Mouse (Mus musculus) cerebellum, adult 2 months (tissue): ENCODE results near the gene Bend6. TPM values are rescaled to one million over a fixed set of nuclear protein-coding genes. Genes with fewer than 3 reads are reported as not detected.
A peak's percentile ranks its signal among the peaks of the same experiment; 100 is the strongest.

Experiments used
- DNase-seq, 2 experiments: peaks; one replicate each; pipeline ENCODE4 v3.0.0; 2021
- H3K27ac ChIP-seq: fragments of 200-500 bp; 2 replicates; pipeline ENCODE4 v1.5.1; 2012; ENCODE audit warnings: low read length, control low read depth, inconsistent platforms; ENCODE audit not compliant: insufficient read depth
- H3K27me3 ChIP-seq: fragments of 200-500 bp; 2 replicates; pipeline ENCODE4 v1.6.1; 2012; ENCODE audit warnings: inconsistent platforms, mild to moderate bottlenecking, low read length, moderate library complexity; ENCODE audit not compliant: control insufficient read depth, insufficient read depth
- H3K4me1 ChIP-seq: fragments of 200-500 bp; 2 replicates; pipeline ENCODE4 v1.6.1; 2011; ENCODE audit warnings: low read length; ENCODE audit not compliant: control insufficient read depth, insufficient read depth
- H3K4me3 ChIP-seq: fragments of 200-500 bp; replicated peaks from 2 replicates; pipeline ENCODE3; 2011; ENCODE audit warnings: mild to moderate bottlenecking, low read depth, low read length, control low read depth; ENCODE audit not compliant: insufficient read depth
- CTCF ChIP-seq: fragments of 200-500 bp; IDR thresholded peaks from 2 replicates; pipeline ENCODE4 v1.5.1; 2011; ENCODE audit warnings: low read depth, mild to moderate bottlenecking, control low read depth, low read length, moderate library complexity, borderline replicate concordance; ENCODE audit not compliant: insufficient read depth
- POLR2A ChIP-seq: fragments of 200-500 bp; IDR thresholded peaks from 2 replicates; pipeline ENCODE4 v1.6.1; 2011; ENCODE audit warnings: low read length, control low read depth, borderline replicate concordance; ENCODE audit not compliant: insufficient read depth
- WGBS: fragments of 180-500 bp; shearing (Covaris S2); methylation state at CpG from one replicate; pipeline ENCODE4 v1.1.7; 2018; 5-methylcytosine and 5-hydroxymethylcytosine counted together
- polyA plus RNA-seq: library from polyadenylated mRNA; depleted of rRNA; stranded (reverse); fragments of >200 nt; gene quantifications from 2 replicates; pipeline ENCODE4 v1.2.3, GENCODE M21; 2012; rRNA removed

The Bend6 gene
- polyA plus RNA-seq, 1 experiment = 283 TPM

GRCm38 (mm10) chr1:33830586-33830985, 77.0 kb downstream of the Bend6 start:
- TF ChIP-seq POLR2A = no peak
- 72% methylated on average over 4 of the region's 4 CpGs for WGBS
- no peaks in the 10 kb centered on the region for H3K4me1 ChIP-seq

DNA sequence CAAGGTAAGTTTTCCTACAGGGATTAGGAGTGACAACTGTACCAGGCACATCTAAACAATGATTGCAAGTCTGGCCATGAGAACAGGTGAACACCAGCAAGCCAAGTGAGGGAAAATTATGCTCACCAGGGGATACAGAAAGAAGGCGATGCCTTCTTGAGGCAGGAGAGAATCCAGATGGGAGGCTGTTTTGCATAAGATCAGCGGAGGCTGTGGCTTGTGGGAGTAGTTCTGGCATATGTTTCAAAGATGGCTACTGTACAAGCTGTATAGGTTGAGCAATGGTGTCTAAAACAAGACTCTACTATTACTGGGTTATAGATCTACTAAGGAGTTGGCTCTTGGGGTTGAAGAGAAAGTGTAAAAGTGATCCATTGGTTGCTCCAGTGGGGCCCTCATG, 89.7 kb downstream of the Bend6 start:
- DNase-seq = no peak
- H3K27me3 ChIP-seq = no peaks in the 10 kb centered on the region
- no peak for TF ChIP-seq CTCF
- no peak for TF ChIP-seq POLR2A
- 61% methylated on average over 2 of the region's 2 CpGs for WGBS
- no peak overlapping the region for H3K27ac ChIP-seq
- no peak overlapping the region for H3K4me3 ChIP-seq
- peaks cover 5% of the 10 kb centered on the region; the same call in 1 of the 2 replicates for H3K4me1 ChIP-seq

More at GRCm38 (mm10) chr1:33830586-33830985, 77.0 kb downstream of the Bend6 start:
- no peaks in the 10 kb centered on the region for H3K27me3 ChIP-seq
- no peak for DNase-seq
- no peak overlapping the region for H3K27ac ChIP-seq
- no peak overlapping the region for H3K4me3 ChIP-seq

DNA sequence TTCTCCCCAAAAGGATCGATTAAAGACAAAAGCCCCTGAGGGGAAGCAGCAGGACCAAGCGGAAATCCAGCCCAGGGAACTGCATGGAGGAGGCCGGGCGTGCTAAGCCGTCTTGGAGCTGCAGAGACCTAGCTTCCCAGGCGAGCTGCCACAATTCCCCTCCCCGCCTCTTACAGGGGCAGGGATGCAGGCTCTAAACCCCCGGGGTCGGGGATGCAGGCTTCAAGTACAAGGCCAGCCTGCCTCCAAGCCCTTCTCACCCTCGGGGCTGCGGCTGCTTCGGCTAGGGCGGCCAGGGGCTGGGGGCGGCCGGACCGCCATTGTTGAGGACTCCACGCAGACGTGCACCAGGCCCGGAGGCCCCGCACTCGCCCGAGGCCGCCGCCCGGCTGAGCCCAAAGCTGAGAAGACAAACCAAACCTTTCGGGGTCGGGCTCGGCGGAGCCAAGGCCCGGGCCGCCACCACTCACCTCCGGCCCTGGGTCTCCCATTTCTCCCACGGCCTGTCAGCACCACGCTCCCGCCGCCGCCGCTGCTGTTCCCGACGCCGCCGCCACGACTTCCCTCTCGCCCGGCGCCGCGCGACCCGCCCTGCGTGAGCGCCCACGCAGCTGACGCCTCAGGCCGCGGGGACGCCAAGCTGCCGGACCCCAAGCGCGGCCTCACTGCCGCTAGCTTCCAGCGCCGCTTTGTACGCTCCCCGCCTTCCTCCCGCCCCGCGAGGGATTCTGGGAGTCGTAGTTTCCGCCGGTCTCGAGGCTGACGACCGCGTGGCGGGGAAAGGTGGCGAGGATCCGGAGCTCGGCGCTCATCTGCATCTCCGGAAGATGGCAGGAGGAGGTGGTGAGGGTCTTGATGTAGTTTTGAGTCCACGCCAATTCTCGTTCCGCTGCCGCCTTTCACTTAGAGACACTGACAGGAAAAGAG, 93.5 kb downstream of the Bend6 start, which contains the start of gene Zfp451:
Gene Zfp451 (minus strand): TSS at position 728 of the 927 bp plus-strand sequence.
- DNase-seq = peak; percentile 93 to 94

GRCm38 (mm10) chr1:33813495-33813867, 94.1 kb downstream of the Bend6 start:
- peak overlapping the region; percentile 71 for H3K4me3 ChIP-seq
- 2% methylated on average over 11 of the region's 11 CpGs for WGBS
- no peak for TF ChIP-seq CTCF
- no peak for TF ChIP-seq POLR2A
- no peaks in the 10 kb centered on the region for H3K27me3 ChIP-seq
- H3K27ac ChIP-seq = peak overlapping the region; percentile 65
- peaks cover 8% of the 10 kb centered on the region; the same call in 1 of the 2 replicates for H3K4me1 ChIP-seq
- no peak for DNase-seq

More for the DNA sequence above, 93.5 kb downstream of the Bend6 start, which contains the start of gene Zfp451:
- TF ChIP-seq POLR2A (peak; percentile 55; the same call in 1 of the 2 replicates), CTCF (no peak)
- no peaks in the 10 kb centered on the region for H3K27me3 ChIP-seq
- peak within 1 kb of the TSS; percentile 71 for H3K4me3 ChIP-seq
- under 1% methylated on average over 85 of the region's 85 CpGs for WGBS
- H3K4me1 ChIP-seq = peaks cover 8% of the 10 kb centered on the region; the same call in 1 of the 2 replicates
- peak within 1 kb of the TSS; percentile 65 for H3K27ac ChIP-seq

GRCm38 (mm10) chr1:33803323-33803722, 104.3 kb downstream of the Bend6 start:
- TF ChIP-seq POLR2A (no peak), CTCF (no peak)
- WGBS = 66% methylated on average over 2 of the region's 2 CpGs
- DNase-seq = peak in 1 of 2 experiments; percentile 19
- H3K4me1 ChIP-seq = no peaks in the 10 kb centered on the region
- H3K27ac ChIP-seq = no peak overlapping the region
- no peaks in the 10 kb centered on the region for H3K27me3 ChIP-seq
- H3K4me3 ChIP-seq = no peak overlapping the region

Other genes starting within 250 kb of the Bend6 start
- 11.8 and 12.2 TPM in 2 replicates for gene Prim2, start 238.0 kb downstream of the Bend6 start, polyA plus RNA-seq
- 22.0 and 25.1 TPM in 2 replicates for gene Rab23, start 187.9 kb downstream of the Bend6 start, polyA plus RNA-seq
- gene Bag2, start 150.0 kb downstream of the Bend6 start, polyA plus RNA-seq = 18.6 and 18.7 TPM in 2 replicates
- gene Zfp451, start 93.2 kb downstream of the Bend6 start, polyA plus RNA-seq = 21.2 and 21.9 TPM in 2 replicates
- 143 and 148 TPM in 2 replicates for gene Dst, start 409 bp upstream of the Bend6 start, polyA plus RNA-seq